Mouse (Mus musculus): ENCODE measurements at regions not wholly inside any gene's neighbourhood (a gene's known extent, or its start where the extent isn't known, plus 50 kb on each side); places are given as distances from the start of the nearest gene placed in this dataset.

- Histone ChIP-seq H3K36me3 (ENCODE audit: control insufficient read depth in 1 of 2, insufficient read depth in 2 of 2, low read length in 2 of 2) (peaks cover 0 to 2% of the 10 kb centered on the region in 2 experiments; a peak in 2 of 4 replicates), H3K9ac (ENCODE audit: control insufficient read depth, low read depth, low read length, poor library complexity, severe bottlenecking) (no peak overlapping the region), H3K27me3 (ENCODE audit: control insufficient read depth in 1 of 2, insufficient read depth in 2 of 2, low read length in 2 of 2) (no peaks in the 10 kb centered on the region; a peak in 1 of 4 replicates), H3K27ac (ENCODE audit: control insufficient read depth, low read depth, low read length) (no peak overlapping the region), H3K4me3 (ENCODE audit: control insufficient read depth in 1 of 2, insufficient read depth in 1 of 2, low read depth in 2 of 2, low read length in 2 of 2) (no peak overlapping the region), H3K79me2 (ENCODE audit: control insufficient read depth, insufficient read depth, low read length, poor library complexity) (no peaks in the 10 kb centered on the region), H3K9me3 (replicated peaks; ENCODE audit: insufficient read depth, low read length) (no peaks in the 10 kb centered on the region), H3K4me1 (ENCODE audit: control insufficient read depth in 1 of 2, insufficient read depth in 2 of 2, low read length in 2 of 2) (0 out of 4 replicates have a peak, but pooled peaks cover 0 to 3% of the 10 kb centered on the region in 2 experiments)
- peak; percentile 51 for TF ChIP-seq RAD21 (IDR thresholded peaks at IDR 0.05; ENCODE audit: low read depth, low read length)
- peak; percentile 44 for TF ChIP-seq ZC3H11A (IDR thresholded peaks at IDR 0.05; ENCODE audit: low read depth, low read length)
- peak; percentile 7 to 50 (median 43); a peak in 4 of 6 replicates for TF ChIP-seq CTCF (IDR thresholded peaks at IDR 0.05 in 2 of 3, conservative IDR thresholded peaks at IDR 0.05 in 1 of 3; ENCODE audit: control insufficient read depth in 1 of 3, insufficient read depth in 1 of 3, low read depth in 2 of 3, low read length in 3 of 3, poor library complexity in 1 of 3, severe bottlenecking in 1 of 3)
- TF ChIP-seq MAZ (IDR thresholded peaks at IDR 0.05; ENCODE audit: low read depth, low read length) = no peak
- peak; percentile 58 for TF ChIP-seq SMC3 (IDR thresholded peaks at IDR 0.05; ENCODE audit: low read depth, low read length)
- no peak for TF ChIP-seq MYB (IDR thresholded peaks at IDR 0.05; ENCODE audit: low read depth, low read length)
- DNase-seq (ENCODE audit: low read depth, low spot score) = peak; percentile 21
Observed at GRCm38 (mm10) chr4:101318836-101319235, 53.8 kb upstream of the Jak1 start.

GRCm38 (mm10) chr4:101316061-101316460 lies 51.0 kb upstream of the Jak1 start:
- TF ChIP-seq E2F4 (IDR thresholded peaks at IDR 0.05; ENCODE audit: borderline replicate concordance, low read depth, low read length) (no peak), CHD2 (IDR thresholded peaks at IDR 0.05; ENCODE audit: low read length) (no peak), POLR2AphosphoS2 (IDR thresholded peaks at IDR 0.05; ENCODE audit: low read length) (no peak), POLR2A (IDR thresholded peaks at IDR 0.05; ENCODE audit: control insufficient read depth in 1 of 2, insufficient read depth in 1 of 2, low read depth in 1 of 2, low read length in 2 of 2, poor library complexity in 1 of 2) (no peak), MYB (IDR thresholded peaks at IDR 0.05; ENCODE audit: low read depth, low read length) (no peak), ETS1 (IDR thresholded peaks at IDR 0.05; ENCODE audit: low read depth, low read length) (no peak), NELFE (IDR thresholded peaks at IDR 0.05; ENCODE audit: low read depth, low read length) (no peak), ZKSCAN1 (IDR thresholded peaks at IDR 0.05; ENCODE audit: low read depth, low read length) (no peak), TCF12 (IDR thresholded peaks at IDR 0.05; ENCODE audit: low read depth, low read length) (no peak), NRF1 (IDR thresholded peaks at IDR 0.05; ENCODE audit: insufficient read depth, low read depth, low read length, poor library complexity, severe bottlenecking) (no peak), MAX (IDR thresholded peaks at IDR 0.05; ENCODE audit: low read length) (no peak), MEF2A (IDR thresholded peaks at IDR 0.05; ENCODE audit: extremely low read depth, insufficient replicate concordance, low read depth, low read length, poor library complexity, severe bottlenecking) (no peak), GATA1 (IDR thresholded peaks at IDR 0.05; ENCODE audit: low read depth, low read length) (no peak), SMC3 (IDR thresholded peaks at IDR 0.05; ENCODE audit: low read depth, low read length) (no peak)
- H3K4me3 ChIP-seq (ENCODE audit: control insufficient read depth in 1 of 2, insufficient read depth in 1 of 2, low read depth in 2 of 2, low read length in 2 of 2) = no peak overlapping the region
- peaks cover 3 to 8% of the 10 kb centered on the region in 2 experiments for H3K27me3 ChIP-seq (ENCODE audit: control insufficient read depth in 1 of 2, insufficient read depth in 2 of 2, low read length in 2 of 2)
- no peaks in the 10 kb centered on the region for H3K9me3 ChIP-seq (replicated peaks; ENCODE audit: insufficient read depth, low read length)
- no peaks in the 10 kb centered on the region for H3K79me2 ChIP-seq (ENCODE audit: control insufficient read depth, insufficient read depth, low read length, poor library complexity)
- H3K36me3 ChIP-seq (ENCODE audit: control insufficient read depth in 1 of 2, insufficient read depth in 2 of 2, low read length in 2 of 2) = peaks cover 0 to 2% of the 10 kb centered on the region in 2 experiments; a peak in 2 of 4 replicates
- 0 out of 4 replicates have a peak, but pooled peaks cover 0 to 3% of the 10 kb centered on the region in 2 experiments for H3K4me1 ChIP-seq (ENCODE audit: control insufficient read depth in 1 of 2, insufficient read depth in 2 of 2, low read length in 2 of 2)
- DNase-seq (ENCODE audit: low read depth, low spot score) = no peak
- no peak overlapping the region for H3K27ac ChIP-seq (ENCODE audit: control insufficient read depth, low read depth, low read length)
- no peak overlapping the region for H3K9ac ChIP-seq (ENCODE audit: control insufficient read depth, low read depth, low read length, poor library complexity, severe bottlenecking)

Data from MEL (cell line).